Mouse (Mus musculus) layer of hippocampus, postnatal 10 days (tissue): Measurements from ENCODE around the gene Pgpep1l. TPM values are rescaled to one million over a fixed set of nuclear protein-coding genes. Genes with fewer than 3 reads are reported as not detected.
A peak's percentile ranks its signal among the peaks of the same experiment; 100 is the strongest.

Source experiments
- DNase-seq, 2 experiments: peaks; one replicate each; pipeline ENCODE4 v3.0.0; 2021; ENCODE audit warnings: low spot score in 2 of 2
- total RNA-seq, 2 experiments: library from RNA; stranded (reverse); gene quantifications; 2 replicates each; pipeline ENCODE4 v1.2.3; 2021

Gene Pgpep1l
- total RNA-seq, 2 experiments from 2014 or later = 0.60 to 1.7 TPM

DNA sequence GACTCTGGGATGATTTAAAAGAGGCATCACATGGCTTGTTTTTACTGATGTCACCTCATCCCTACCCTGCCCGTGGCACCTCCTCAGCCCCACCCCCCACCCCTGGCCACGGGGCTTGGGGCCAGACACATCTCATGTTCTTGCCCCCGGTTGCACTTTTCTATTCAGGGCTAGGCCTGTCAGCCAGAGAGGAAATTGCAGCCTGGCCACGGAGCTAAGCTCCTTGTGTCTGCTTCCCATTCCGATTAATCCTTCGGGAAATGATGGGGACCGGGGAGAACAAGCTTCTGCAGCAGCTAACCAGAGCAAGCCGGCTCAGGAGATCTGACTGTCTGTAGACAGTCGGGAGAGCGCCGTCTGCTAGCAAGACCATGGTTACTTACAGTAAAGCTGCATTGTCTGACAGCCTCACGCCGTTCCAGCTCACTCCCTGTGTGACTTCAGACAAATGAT lies 40.7 kb downstream of the Pgpep1l start:
- no peak for DNase-seq

DNA sequence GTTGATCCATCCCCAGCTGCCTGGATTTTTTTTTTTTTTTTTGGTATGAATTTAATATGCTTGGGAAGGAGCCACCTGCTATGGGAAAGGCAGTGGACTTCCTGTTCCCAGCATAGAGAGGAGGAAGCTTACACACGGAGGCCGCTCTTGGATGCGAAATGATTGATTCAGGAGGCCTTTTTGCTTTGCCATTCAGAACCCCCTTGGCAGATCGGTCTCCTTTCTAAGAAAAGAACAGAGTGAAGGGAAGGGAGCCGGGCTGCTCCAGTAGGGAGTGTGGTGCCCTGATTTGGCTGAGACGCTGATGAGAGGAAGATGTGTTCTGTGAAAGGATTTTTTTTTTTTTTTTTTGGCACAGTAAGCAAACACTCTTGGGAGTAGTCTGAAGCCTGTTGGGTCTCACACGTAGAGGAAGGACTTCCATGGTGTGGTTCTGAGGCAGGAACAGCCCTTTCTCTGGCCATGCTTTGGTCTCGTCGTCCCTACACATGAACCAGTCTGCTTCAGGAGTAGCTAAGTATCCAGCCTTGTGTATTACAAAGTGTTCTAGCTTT lies 42.3 kb downstream of the Pgpep1l start:
- DNase-seq = peak; percentile 30 to 44

DNA sequence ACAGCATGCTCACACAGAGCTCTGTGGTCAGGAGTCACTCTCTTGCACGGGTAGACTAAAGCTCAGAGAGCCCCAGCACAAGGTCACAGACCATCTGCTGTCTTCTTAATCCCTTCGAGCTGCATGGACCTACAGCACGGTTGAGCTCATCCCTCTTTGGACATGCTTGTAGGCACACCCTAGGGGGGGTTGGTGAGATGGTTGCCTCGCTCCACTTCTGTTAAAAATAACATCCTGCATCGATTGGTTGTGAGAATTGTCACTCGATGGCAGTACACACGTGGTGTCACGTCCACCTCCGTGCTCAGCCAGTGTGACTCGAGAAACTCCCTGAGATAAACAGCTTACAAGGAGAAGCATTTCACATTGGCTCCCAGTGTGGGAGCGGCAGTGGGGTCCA lies 45.2 kb downstream of the Pgpep1l start:
- DNase-seq = no peak

DNA sequence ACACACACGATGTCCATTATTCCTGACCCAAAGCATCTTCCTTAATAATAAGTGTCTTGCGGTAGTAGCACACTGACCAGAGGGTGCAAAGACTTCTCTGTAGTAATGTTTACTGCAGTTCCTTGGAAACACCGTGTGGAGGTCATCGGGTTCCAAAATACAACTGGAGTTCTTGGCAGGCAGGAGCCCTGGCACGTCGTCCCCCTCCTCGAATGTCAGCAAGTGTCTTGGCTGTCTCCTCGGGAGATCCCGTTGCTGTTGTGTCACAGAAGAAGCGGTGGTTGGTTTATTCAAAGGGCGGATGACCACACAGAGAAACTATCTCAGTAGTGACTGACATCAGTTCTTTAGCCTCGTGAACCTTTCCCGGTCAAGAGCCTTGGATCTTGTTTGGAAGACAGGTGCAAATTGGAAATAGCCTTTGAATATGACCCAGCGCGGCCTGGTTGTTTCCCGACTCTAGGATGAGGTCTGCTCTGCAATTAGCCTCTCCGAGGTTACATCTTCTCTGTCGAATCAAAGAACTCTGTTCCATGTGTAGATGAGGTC lies 48.4 kb downstream of the Pgpep1l start:
- no peak for DNase-seq

DNA sequence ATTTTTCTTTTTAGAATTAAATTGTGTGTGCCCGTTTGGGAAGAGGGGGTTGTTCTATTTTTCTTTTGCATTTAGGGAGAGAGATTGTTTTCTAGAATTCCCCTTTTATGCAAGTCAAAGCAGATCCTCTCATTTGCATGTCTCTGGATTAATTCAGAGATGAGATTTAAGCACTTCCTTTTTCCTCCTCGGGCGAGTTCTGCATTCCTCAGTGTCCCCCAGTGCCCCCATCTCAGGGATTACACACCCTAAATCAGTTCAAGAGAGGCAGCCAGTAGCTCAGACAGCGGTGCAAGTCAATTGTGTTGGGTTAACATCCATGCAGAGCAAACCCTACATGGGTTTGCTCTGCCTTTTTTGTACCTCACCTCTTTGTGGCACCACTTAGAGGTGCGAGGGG lies 50.2 kb downstream of the Pgpep1l start:
- DNase-seq = no peak

DNA sequence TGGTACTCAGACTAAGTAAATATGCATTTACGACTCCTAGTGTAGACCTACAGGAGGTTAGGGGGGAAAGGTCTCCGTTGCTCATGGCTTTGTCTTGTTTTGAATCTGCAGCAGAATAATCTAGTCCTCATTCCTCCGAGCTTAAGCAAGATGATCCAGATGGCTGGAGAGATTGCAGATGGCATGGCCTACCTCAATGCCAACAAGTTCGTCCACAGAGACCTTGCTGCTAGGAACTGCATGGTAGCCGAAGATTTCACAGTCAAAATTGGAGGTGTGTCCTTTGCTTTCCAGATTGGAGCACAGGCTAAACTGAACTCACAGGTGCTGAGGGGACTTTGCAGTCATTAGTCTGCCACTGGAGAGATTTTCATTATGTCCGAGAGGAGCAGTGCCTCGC lies 52.1 kb downstream of the Pgpep1l start:
- no peak for DNase-seq

DNA sequence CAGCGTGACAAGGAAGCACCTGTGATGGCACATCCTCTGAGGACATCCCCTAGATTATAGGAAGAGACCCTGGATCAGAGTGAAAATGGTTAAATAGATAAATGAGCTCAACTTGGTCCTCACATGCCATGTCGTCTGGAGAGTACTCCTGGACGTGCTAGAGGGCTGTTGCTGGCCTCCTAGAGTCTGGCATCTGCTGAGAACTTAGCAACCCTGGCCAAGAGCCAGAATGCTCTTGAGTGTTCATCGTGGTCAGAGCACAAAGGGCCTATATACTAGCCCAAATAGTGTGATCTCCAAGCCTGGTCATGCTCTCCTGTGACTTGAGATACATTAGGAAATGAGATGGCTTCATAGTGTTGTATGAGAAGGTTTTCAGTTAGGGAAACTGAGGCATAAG lies 53.6 kb downstream of the Pgpep1l start:
- no peak for DNase-seq

DNA sequence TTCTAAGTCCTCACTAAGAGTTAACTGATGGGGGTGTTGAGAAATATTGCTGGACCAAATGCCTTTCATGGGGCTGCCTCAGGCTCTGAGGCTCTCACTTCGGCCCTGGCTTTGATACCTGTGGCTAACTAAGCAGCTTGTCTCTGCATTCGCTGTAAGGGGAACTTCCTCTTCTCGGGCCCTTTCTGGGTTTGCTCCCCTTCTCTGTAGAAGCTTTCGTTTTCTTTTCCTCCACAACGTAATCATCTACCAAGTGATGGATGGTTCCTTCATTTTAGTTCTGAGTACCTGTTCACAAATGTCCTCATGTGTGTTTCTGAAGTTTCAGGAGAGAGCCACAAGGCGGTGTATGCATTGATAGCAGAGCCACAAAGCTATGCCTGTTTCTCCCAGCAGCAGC lies 55.0 kb downstream of the Pgpep1l start:
- DNase-seq = no peak

DNA sequence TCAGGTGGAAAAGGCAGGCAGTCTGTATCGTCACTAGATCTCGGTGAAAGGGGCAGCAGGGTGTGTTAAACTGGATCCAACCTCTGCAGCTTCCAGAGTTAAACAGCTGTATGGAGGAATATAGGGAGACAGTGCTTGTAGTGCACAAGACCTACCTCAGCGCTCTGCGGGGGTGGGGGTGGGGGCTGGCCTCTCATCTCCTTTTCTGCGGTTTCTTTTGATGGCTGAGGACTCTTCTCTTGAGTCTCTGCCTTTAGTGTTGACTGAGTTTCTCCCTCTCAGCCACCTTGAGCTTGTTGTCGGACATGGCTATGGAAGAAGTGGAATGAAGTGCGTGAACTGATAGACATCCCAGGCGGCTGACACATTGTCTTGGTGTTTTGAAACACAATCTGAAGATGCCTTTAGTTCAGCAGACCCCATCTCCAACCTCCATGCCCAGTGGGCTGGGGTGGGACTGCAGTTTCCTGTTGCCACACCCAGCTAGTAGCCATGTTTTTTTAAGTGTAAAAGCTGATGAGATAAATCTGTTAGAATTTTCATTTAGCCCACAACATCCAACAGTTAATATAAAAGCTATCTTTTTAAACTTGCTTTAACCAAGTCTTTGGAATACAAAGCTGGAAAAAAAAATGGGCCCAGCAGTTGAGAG lies 58.1 kb downstream of the Pgpep1l start:
- no peak for DNase-seq

DNA sequence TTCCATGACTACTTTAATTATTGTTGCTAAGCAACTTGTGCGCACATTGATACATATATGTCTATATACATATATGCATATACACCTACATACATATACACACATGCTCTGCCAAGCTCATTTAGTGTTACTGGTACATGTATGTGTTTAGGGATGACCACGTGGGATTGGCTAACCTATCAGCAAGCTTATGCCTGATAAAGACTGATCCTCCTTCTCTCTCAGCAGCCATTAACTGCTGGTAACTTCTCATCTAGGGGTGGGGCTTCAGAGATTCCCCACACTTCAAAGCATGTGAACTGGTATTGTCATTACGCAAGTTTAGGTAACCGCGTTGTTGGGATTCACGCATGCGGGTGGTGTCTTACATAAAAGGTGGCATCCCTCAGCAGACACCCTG lies 64.4 kb downstream of the Pgpep1l start:
- DNase-seq = no peak

DNA sequence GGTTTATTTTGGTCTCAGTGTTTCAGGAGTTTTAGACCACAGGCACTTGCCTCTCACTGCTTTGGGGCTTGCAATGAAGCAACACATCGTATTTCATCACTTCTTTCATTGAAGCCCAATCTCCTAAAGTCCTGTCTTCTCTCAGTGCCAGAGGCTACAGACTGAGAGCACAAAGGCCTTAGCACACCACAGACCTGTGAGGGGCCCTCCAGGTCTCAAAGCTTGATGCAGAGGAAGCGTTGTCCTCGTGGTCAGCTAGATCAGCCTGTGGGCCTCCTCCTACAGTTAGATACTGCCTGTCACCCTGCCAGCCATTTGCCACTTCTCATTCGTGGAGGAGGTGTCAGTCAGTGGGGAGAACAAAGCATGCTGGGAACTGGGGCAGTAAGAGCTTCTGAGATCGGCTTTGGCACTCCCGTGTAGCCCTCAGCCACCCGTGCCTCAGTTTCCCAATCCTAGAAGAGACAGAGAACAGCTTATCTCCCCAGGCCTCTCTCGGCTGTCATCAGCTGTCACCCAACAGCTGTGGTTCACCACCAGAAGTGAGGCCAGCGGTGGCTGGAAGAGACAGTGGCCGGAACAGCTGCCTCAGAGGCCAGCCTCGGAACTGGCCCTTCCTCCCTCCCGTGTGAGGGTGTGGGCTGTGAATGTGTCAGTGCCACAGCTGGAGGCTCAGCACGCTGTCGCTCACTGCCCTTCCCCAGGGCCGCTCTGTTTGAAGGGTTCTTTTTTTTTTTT lies 69.9 kb downstream of the Pgpep1l start:
- no peak for DNase-seq

DNA sequence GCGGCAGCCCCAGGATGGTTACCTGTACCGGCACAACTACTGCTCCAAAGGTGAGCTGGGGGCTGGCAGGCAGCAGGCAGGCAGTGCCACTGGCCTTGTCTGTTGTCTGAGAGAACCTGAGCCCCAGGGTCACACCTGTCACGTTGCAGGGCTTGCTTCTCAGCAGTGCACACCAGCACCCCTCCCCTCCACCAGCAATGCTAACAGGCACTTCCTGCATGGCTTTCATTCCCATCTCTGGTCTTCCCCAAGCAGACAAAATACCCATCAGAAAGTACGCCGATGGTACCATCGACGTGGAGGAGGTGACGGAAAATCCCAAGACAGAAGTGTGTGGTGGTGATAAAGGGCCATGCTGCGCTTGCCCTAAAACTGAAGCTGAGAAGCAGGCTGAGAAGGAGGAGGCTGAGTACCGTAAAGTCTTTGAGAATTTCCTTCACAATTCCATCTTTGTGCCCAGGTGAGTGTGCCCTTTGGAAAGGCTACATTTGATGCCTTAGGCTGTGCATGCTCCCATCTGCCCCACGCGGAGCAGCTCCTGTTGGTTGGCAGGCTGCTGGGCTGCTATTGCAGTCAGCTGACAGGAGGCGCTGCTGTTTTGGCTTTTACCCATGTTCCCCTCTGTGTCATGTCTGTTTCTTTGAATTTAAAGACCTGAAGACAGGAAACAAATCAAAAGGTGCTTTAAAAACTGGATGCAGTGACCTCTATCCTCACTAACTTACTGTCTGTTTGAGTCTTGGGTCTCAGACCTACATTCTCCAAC lies 74.2 kb downstream of the Pgpep1l start:
- no peak for DNase-seq

DNA sequence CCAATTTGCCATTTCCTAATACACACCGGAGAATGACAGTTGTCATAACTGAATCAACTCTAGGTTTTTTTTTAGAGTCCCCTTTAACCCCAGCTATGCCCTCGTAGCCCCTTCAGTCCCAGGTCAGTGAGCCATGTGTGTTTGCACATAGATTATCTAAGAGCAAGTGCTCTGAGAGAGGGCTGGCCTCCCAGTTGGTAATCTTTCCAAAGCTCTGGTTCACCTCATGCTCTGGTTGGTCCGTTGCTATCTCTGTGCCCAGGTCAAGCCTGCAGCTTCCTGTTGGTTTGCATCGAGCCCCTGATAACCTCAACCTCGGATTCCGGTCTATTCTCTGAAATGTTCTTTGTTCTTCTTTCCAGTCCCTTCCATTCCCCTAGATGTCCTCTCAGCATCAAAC lies 74.8 kb downstream of the Pgpep1l start:
- DNase-seq = no peak

Other genes with a start within 250 kb of the Pgpep1l start
- under 1 TPM; 0.27 to 0.89 TPM for gene Fam169b, start 9.6 kb upstream of the Pgpep1l start, total RNA-seq